Mouse (Mus musculus): ENCODE results near the gene Apob.

Gene Apob

GRCm38 (mm10) chr12:7977466-7978189 lies at the start of gene Apob:
Apob (plus strand) TSS chr12:7977648.
- CTCF ChIA-PET: interaction anchor here (0.6 to 3.2 kb wide), 19 partner anchors 10 to 343 kb away, joined by 3 to 20 read pairs (median 3); no protein-coding TSS in a partner anchor
- POLR2A ChIA-PET: interaction anchor here in 2 of 4 experiments (0.6 to 1.5 kb wide), 2 partner anchors 522 to 1520 kb away, joined by 4 read pairs; partner anchors contain the start of gene Rhob (in 1 of the 2)

- ChIA-PET CTCF (no interaction called here), POLR2A (no interaction called here)
These were observed 45.0 kb upstream of the Apob start for GRCm38 (mm10) chr12:7932405-7932920.

- POLR2A ChIA-PET: interaction anchor here in 1 of 4 experiments (0.6 kb wide), 1 partner anchor 45 kb away, joined by 3 read pairs; no protein-coding TSS in a partner anchor
These were observed 27.2 kb upstream of the Apob start for GRCm38 (mm10) chr12:7950098-7950745.

GRCm38 (mm10) chr12:7958851-7959250 lies 18.6 kb upstream of the Apob start:
- POLR2A ChIA-PET: no interaction called here
- CTCF ChIA-PET: no interaction called here

More at GRCm38 (mm10) chr12:7950098-7950745, 27.2 kb upstream of the Apob start:
- CTCF ChIA-PET: no interaction called here

GRCm38 (mm10) chr12:7959310-7959918 lies 18.0 kb upstream of the Apob start:
- ChIA-PET POLR2A (no interaction called here), CTCF (no interaction called here)

GRCm38 (mm10) chr12:7962314-7962927 lies 15.0 kb upstream of the Apob start:
- CTCF ChIA-PET: no interaction called here

GRCm38 (mm10) chr12:7967221-7967620 lies 10.2 kb upstream of the Apob start:
- CTCF ChIA-PET: interaction anchor here in 1 of 4 experiments (1.0 to 1.4 kb wide), 2 partner anchors 11 to 190 kb away, joined by 3 to 4 read pairs; no protein-coding TSS in a partner anchor
- POLR2A ChIA-PET: no interaction called here

More at GRCm38 (mm10) chr12:7962314-7962927, 15.0 kb upstream of the Apob start:
- POLR2A ChIA-PET: no interaction called here

- ChIA-PET POLR2A (no interaction called here), CTCF (no interaction called here)
These were observed 7.1 kb upstream of the Apob start for GRCm38 (mm10) chr12:7970301-7970700.

GRCm38 (mm10) chr12:7970817-7971216 lies 6.6 kb upstream of the Apob start:
- ChIA-PET POLR2A (no interaction called here), CTCF (no interaction called here)

GRCm38 (mm10) chr12:7971736-7972135 lies 5.7 kb upstream of the Apob start:
- POLR2A ChIA-PET: no interaction called here
- CTCF ChIA-PET: no interaction called here

- CTCF ChIA-PET: interaction anchor here in 1 of 4 experiments (0.5 kb wide), 1 partner anchor 1157 kb away, joined by 6 read pairs; no protein-coding TSS in a partner anchor
- POLR2A ChIA-PET: interaction anchor here in 1 of 4 experiments (0.5 kb wide), 1 partner anchor 89 kb away, joined by 9 read pairs; no protein-coding TSS in a partner anchor
These were observed 3.6 kb upstream of the Apob start for GRCm38 (mm10) chr12:7973773-7974322.

- POLR2A ChIA-PET: interaction anchor here in 1 of 4 experiments (1.5 kb wide), 1 partner anchor 522 kb away, joined by 4 read pairs; the partner anchor contains the start of gene Rhob
- CTCF ChIA-PET: interaction anchor here (0.6 to 3.2 kb wide), 18 partner anchors 11 to 201 kb away, joined by 3 to 20 read pairs (median 3); no protein-coding TSS in a partner anchor
These were observed 889 bp downstream of the Apob start for GRCm38 (mm10) chr12:7978190-7978884.

- CTCF ChIA-PET: no interaction called here
- POLR2A ChIA-PET: no interaction called here
These were observed 7.0 kb downstream of the Apob start for GRCm38 (mm10) chr12:7984411-7984810.

- POLR2A ChIA-PET: no interaction called here
- CTCF ChIA-PET: interaction anchor here (0.5 to 2.1 kb wide), 33 partner anchors 8 to 557 kb away, joined by 3 to 22 read pairs (median 4); partner anchors contain the start of genes Apob (in 2 of the 4) and Gdf7 (in 1 of the 4)
These were observed 13.4 kb downstream of the Apob start for GRCm38 (mm10) chr12:7990804-7991203.

GRCm38 (mm10) chr12:7991570-7991969 lies 14.1 kb downstream of the Apob start:
- ChIA-PET CTCF (interaction anchor here (0.6 to 2.1 kb wide), 22 partner anchors 8 to 556 kb away, joined by 3 to 22 read pairs (median 4); partner anchors contain the start of gene Apob (in 1 of the 4)), POLR2A (no interaction called here)

GRCm38 (mm10) chr12:8020931-8021330 lies 43.5 kb downstream of the Apob start:
- ChIA-PET CTCF (no interaction called here), POLR2A (no interaction called here)

- CTCF ChIA-PET: no interaction called here
These were observed 52.1 kb downstream of the Apob start for GRCm38 (mm10) chr12:8029520-8029919.

GRCm38 (mm10) chr12:8030057-8030456 lies 52.6 kb downstream of the Apob start:
- ChIA-PET POLR2A (interaction anchor here in 1 of 4 experiments (0.9 kb wide), 1 partner anchor 12 kb away, joined by 6 read pairs; no protein-coding TSS in a partner anchor), CTCF (no interaction called here)

More at GRCm38 (mm10) chr12:8029520-8029919, 52.1 kb downstream of the Apob start:
- POLR2A ChIA-PET: interaction anchor here in 1 of 4 experiments (0.9 kb wide), 1 partner anchor 12 kb away, joined by 6 read pairs; no protein-coding TSS in a partner anchor
